Mouse (Mus musculus) midbrain, embryonic 15.5 days (tissue): ENCODE measurements around the gene Tlnrd1. TPM values are rescaled to one million over a fixed set of nuclear protein-coding genes. Genes with fewer than 3 reads are reported as not detected.

Source experiments
- ATAC-seq: fragments of 200-750 bp; cut with Nextera tagmentation; replicated peaks from 2 replicates; pipeline ENCODE4 v1.8.0; 2017; ENCODE audit warnings: moderate TSS enrichment
- H3K27ac ChIP-seq: fragments of 300-500 bp; sonication (generic); 2 replicates; pipeline ENCODE4 v1.5.1; 2015; ENCODE audit warnings: mild to moderate bottlenecking, inconsistent platforms
- H3K27me3 ChIP-seq: fragments of 300-500 bp; sonication (generic); replicated peaks from 2 replicates; pipeline ENCODE4 v1.6.1; 2015; ENCODE audit warnings: inconsistent platforms
- H3K36me3 ChIP-seq: fragments of 300-500 bp; sonication (generic); replicated peaks from 2 replicates; pipeline ENCODE4 v1.6.1; 2015; ENCODE audit warnings: inconsistent platforms
- H3K4me1 ChIP-seq: fragments of 300-500 bp; sonication (generic); 2 replicates; pipeline ENCODE4 v1.6.1; 2015; ENCODE audit warnings: inconsistent platforms
- H3K4me2 ChIP-seq: fragments of 300-500 bp; sonication (generic); 2 replicates; pipeline ENCODE4 v1.6.1; 2015; ENCODE audit warnings: inconsistent platforms, mild to moderate bottlenecking, moderate library complexity
- H3K4me3 ChIP-seq: fragments of 300-500 bp; sonication (generic); 2 replicates; pipeline ENCODE4 v1.5.1; 2015; ENCODE audit warnings: mild to moderate bottlenecking, inconsistent platforms
- H3K9ac ChIP-seq: fragments of 300-500 bp; sonication (generic); 2 replicates; pipeline ENCODE4 v1.6.1; 2015; ENCODE audit warnings: mild to moderate bottlenecking, inconsistent platforms
- H3K9me3 ChIP-seq: fragments of 300-500 bp; sonication (generic); 2 replicates; pipeline ENCODE4 v1.6.1; 2016; ENCODE audit warnings: inconsistent platforms
- WGBS: fragments of 180-500 bp; shearing (Covaris S2); methylation state at CpG from one replicate; pipeline ENCODE4 v1.1.7; 2015; ENCODE audit warnings: mixed read lengths; 5-methylcytosine and 5-hydroxymethylcytosine counted together
- polyA plus RNA-seq: library from polyadenylated mRNA; unstranded; fragments of >200 nt; fragmentation: Nextera tagmentation; extraction: Ambion mirVana; gene quantifications from 2 replicates; pipeline ENCODE4 v1.2.1, GENCODE M21; 2015

Gene Tlnrd1
- polyA plus RNA-seq, 1 experiment from 2014 or later, result 10.1 TPM

DNA sequence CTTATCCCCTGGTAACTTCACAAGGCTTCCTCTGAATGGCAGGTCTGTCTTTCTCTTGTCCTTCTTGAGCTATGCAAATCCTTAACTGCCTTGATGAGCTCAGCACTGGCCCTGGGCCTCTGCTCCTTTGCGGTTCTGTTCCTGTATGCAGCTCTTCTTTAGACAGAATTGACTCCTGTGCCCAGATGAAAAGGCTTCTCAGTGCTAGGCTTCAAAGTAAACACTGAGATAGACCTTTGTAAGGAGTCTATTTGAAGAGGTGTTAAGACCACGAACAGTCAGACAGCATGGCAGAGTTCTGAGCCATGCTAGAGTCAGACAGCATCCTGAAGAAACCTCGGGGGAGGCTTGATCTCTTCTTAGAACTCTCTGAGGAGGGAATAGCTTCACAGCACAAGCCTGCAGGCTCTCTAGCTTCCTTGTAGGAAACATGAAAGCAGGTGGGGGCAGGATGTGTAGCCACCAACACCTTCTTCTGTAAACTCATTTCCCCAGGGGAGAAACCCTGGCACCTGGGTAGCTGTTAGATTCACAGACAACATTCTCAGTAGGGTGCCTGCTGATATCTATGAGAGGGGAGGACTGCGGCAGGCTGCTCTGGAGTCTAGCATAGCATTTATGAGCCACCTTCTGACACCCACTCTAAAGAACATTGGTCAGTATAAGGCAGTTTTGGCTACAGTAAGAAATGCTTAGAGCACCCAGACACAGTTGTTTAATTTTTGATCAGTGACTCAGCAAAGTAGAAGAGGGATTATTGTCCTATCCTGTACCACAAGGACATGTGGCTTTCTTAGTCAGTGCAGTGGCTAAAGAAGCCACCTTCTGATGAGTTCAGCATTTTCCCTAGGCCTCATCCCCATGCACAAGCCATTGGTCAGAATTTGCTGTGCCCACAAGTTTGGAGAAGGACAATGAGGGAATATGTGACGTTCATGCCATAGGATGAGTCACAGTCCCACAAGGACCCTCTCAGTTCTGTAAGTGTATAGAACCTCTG lies 31.4 kb downstream of the Tlnrd1 start:
- H3K36me3 ChIP-seq, result no peaks in the 10 kb centered on the region
- no peak overlapping the region for H3K4me2 ChIP-seq
- H3K4me1 ChIP-seq, result no peaks in the 10 kb centered on the region
- 32% methylated on average over 5 of the region's 5 CpGs for WGBS
- no peaks in the 10 kb centered on the region for H3K9me3 ChIP-seq
- H3K27me3 ChIP-seq, result no peaks in the 10 kb centered on the region
- no peak overlapping the region for H3K27ac ChIP-seq
- no peak overlapping the region for H3K4me3 ChIP-seq
- no peak overlapping the region for H3K9ac ChIP-seq
- 0 out of 2 replicates have a peak, but pooled peaks have one; percentile 17 for ATAC-seq

DNA sequence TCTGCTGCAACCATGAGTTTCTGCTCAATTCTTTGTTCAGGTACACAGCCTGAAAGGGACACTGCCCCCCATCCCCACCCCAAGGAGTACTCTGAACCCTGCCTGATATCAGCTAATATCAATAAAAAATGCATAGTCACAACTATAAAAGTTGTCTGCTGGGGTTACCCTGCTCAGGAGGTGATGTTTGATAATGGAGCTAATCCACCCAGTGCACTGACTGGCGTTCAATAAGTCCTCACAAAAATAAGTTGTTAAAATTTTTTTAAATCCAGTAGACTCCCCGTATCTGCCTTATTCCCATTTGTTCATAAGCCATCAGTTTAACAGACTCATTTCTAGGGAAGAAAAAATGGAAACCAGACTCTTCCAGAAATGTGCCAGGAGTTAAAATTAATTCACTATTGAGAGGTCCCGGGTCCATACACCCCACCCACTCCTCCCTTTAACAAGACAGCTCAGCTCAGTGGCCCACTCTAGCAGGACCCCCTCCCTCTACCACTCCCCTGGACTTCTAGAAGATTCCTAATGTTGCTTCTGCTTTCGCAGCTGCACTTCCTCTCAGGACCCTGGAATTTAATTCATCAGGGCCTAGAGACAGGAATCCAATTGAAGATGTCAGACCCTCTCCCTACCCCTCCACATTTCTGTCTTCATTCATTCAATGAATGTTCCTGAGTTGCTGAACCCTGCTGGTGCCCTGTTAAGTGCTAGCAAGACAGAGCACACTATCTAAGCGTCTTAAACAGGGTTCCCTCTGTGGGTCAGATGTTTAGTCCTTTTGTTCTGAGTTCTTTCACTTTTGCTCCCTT lies 32.3 kb downstream of the Tlnrd1 start:
- Histone ChIP-seq H3K4me1 (no peaks in the 10 kb centered on the region), H3K4me3 (no peak overlapping the region), H3K36me3 (no peaks in the 10 kb centered on the region), H3K4me2 (no peak overlapping the region), H3K27me3 (no peaks in the 10 kb centered on the region), H3K9ac (no peak overlapping the region), H3K27ac (no peak overlapping the region), H3K9me3 (no peaks in the 10 kb centered on the region)
- no peak for ATAC-seq
- 44% methylated on average over 5 of the region's 5 CpGs for WGBS

DNA sequence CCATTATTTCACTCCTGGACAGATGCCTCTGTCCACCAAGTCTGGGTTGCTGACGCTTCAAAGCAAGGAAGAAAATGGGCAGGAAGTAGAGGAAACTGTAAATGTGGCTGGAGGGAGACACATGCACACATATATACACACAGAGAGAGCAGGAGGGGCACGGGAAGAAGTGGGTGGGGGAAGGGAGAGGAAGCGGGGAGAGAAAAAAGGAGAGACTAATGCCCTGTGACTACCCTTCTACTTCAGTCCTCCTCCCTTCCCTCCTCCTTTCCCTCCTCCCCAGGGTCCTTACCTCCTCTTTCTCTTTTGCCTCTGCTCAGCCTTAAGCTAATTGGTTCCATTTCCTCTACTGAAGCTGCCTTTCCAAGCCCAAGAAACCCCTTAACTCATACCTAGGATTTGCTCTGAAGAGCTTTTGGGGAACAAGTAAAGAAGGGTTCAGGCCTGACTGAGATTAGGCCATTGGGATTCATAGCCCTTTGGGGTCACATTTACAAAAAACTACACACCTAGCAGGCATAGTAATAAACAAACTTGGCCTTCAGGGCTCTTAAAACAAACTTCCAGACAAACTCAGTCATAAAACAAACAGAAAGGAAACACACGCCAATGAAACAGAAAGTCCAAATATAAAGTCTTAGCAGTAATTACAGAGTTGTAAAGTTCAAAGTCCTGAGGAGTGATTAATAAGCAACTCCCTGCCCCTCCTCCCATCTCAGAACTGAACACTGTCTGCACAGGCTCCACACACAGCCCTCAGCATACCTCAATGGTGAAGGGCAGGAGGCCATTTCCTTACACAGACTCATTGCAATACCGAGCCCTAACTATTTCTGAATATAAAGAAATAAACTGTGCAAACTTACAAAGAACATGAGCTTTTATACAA lies 36.7 kb downstream of the Tlnrd1 start:
- Histone ChIP-seq H3K4me3 (no peak overlapping the region), H3K36me3 (no peaks in the 10 kb centered on the region), H3K4me2 (no peak overlapping the region), H3K9ac (no peak overlapping the region), H3K9me3 (no peaks in the 10 kb centered on the region), H3K27me3 (no peaks in the 10 kb centered on the region), H3K4me1 (no peaks in the 10 kb centered on the region), H3K27ac (no peak overlapping the region)
- no peak for ATAC-seq
- 61% methylated on average over 5 of the region's 5 CpGs for WGBS

DNA sequence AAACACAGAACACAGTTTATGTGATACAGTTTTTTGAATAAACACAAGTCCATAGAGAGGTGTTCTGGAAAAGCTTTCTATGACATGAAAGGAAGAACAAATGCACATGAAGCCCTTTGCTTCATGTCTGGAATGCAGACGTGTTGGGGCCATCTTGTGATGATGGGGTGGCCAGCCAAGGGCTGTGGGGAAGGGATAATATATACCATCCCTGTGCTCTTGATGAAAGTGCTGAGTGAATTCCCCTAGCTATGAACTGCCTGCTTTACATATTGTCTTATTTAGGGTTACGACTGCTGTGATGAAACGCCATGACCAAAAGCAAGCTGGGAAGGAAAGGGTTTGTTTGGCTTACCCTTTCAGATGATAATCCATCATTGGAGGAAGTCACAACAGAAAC lies 39.3 kb downstream of the Tlnrd1 start:
- H3K9ac ChIP-seq, result no peak overlapping the region
- no peaks in the 10 kb centered on the region for H3K27me3 ChIP-seq
- no peaks in the 10 kb centered on the region for H3K36me3 ChIP-seq
- H3K27ac ChIP-seq, result no peak overlapping the region
- no peak overlapping the region for H3K4me3 ChIP-seq
- WGBS, result 93% methylated on average over 3 of the region's 3 CpGs
- no peak for ATAC-seq
- no peaks in the 10 kb centered on the region for H3K4me1 ChIP-seq
- H3K4me2 ChIP-seq, result no peak overlapping the region
- H3K9me3 ChIP-seq, result no peaks in the 10 kb centered on the region

DNA sequence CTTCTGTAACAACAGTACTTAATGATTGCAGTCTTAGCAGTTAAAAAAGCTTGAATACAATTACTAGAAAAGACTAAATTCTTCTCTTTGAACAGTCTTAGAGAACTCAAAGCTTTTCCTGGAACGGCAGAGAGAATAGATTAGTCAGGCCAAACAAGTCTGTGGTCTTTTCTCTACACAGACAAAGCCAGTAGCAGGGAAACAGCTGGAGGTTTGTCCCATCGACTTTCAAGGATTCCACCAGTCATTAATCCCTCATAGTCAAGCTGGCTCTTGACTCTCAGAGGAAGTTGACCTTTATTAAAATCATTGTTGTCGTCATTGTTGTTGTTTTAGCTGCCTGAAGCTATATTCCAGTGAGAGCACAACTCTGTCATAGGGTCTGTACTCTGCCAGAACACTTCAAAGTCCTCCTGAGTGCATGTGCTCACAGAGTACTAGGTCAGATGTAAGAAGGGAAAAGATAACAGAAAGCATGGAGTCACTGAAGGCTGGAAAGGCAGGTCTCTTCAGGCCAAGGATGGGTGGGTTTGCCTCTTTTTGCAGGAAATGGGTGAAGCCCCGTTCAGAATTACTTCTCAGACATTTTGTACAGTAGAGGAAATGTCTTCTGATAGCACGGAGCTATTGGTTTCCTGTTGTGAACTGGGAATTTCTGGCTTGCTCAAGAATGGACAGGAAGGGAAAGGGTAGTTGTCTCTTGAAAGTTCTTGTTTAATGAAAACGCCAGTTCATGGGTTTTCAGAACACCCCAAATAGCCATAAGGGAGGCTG lies 41.4 kb downstream of the Tlnrd1 start:
- Histone ChIP-seq H3K36me3 (no peaks in the 10 kb centered on the region), H3K4me3 (no peak overlapping the region), H3K27ac (no peak overlapping the region), H3K4me2 (no peak overlapping the region), H3K4me1 (no peaks in the 10 kb centered on the region), H3K27me3 (no peaks in the 10 kb centered on the region), H3K9ac (no peak overlapping the region), H3K9me3 (no peaks in the 10 kb centered on the region)
- ATAC-seq, result no peak
- WGBS, result 51% methylated on average over 6 of the region's 6 CpGs

DNA sequence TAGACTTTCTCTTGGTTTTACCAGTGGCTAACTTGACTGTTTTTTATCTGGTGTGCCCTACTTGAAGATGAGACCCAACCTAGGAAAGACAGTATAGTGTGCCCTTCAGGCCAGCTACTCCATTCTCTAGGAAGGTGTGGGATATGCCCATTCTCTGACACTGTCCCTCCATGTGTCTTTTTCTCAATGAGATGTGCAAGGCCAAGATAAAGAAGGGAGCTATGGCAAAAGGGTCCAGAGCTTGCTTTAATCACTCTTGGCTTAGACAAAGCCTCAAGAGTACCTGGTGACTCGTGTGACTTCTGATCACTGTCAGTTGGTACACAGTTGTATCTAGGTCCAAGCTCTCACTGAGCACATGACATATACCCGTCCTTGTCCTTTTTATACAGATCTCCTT lies 44.0 kb downstream of the Tlnrd1 start:
- ATAC-seq, result no peak
- Histone ChIP-seq H3K27ac (no peak overlapping the region), H3K4me3 (no peak overlapping the region), H3K4me1 (no peaks in the 10 kb centered on the region), H3K4me2 (no peak overlapping the region), H3K9ac (no peak overlapping the region), H3K36me3 (no peaks in the 10 kb centered on the region), H3K27me3 (no peaks in the 10 kb centered on the region), H3K9me3 (no peaks in the 10 kb centered on the region)
- 89% methylated on average over 2 of the region's 2 CpGs for WGBS

- 86% methylated on average over 5 of the region's 5 CpGs for WGBS
- no peaks in the 10 kb centered on the region for H3K27me3 ChIP-seq
- no peak overlapping the region for H3K9ac ChIP-seq
- no peaks in the 10 kb centered on the region for H3K36me3 ChIP-seq
- no peak for ATAC-seq
- H3K4me2 ChIP-seq, result no peak overlapping the region
- no peaks in the 10 kb centered on the region for H3K9me3 ChIP-seq
- H3K4me1 ChIP-seq, result no peaks in the 10 kb centered on the region
- no peak overlapping the region for H3K4me3 ChIP-seq
- no peak overlapping the region for H3K27ac ChIP-seq
Measured at GRCm38 (mm10) chr7:83838525-83839224, 45.4 kb downstream of the Tlnrd1 start.

Other genes starting within 250 kb of the Tlnrd1 start
- gene Il16, start 138.6 kb downstream of the Tlnrd1 start, polyA plus RNA-seq, result 0.93 and 1.3 TPM in 2 replicates
- gene Cfap161, start 89.4 kb downstream of the Tlnrd1 start, polyA plus RNA-seq, result 1.5 and 2.2 TPM in 2 replicates
- 64.7 and 67.1 TPM in 2 replicates for gene Mesd, start 161 bp upstream of the Tlnrd1 start, polyA plus RNA-seq
- 0.50 and 0.61 TPM in 2 replicates for gene Cemip, start 202.2 kb upstream of the Tlnrd1 start, polyA plus RNA-seq